Mouse (Mus musculus): ENCODE data around the gene Aipl1. TPM values are rescaled to one million over a fixed set of nuclear protein-coding genes. Genes with fewer than 3 reads are reported as not detected.

The Aipl1 gene
- 0.11 TPM in 2 replicates for polyA plus RNA-seq (2012; rRNA removed)
- polyA plus RNA-seq (2014; fragmentation: Nextera tagmentation; extraction: Ambion mirVana): 0.11 and 0.14 TPM in 2 replicates

GRCm38 (mm10) chr11:72037409-72037808 is at the start of gene Aipl1:
Gene Aipl1 (minus strand): TSS chr11:72037509.
- peaks cover 0 to 6% of the 10 kb centered on the region in 2 experiments; a peak in 2 of 4 replicates for H3K4me1 ChIP-seq (replicated peaks; ENCODE audit: control insufficient read depth in 2 of 2, insufficient read depth in 2 of 2, low read length in 1 of 2)
- no peak within 1 kb of the TSS for H3K4me3 ChIP-seq (ENCODE audit: insufficient read depth in 1 of 2, low read depth in 2 of 2, low read length in 2 of 2)
- H3K4me2 ChIP-seq (ENCODE audit: low read depth): no peak within 1 kb of the TSS
- no peaks in the 10 kb centered on the region for H3K36me3 ChIP-seq (replicated peaks; ENCODE audit: control insufficient read depth, insufficient read depth, low read depth)
- ATAC-seq (ENCODE audit: insufficient read depth) (no peak), DNase-seq (ENCODE audit: low read depth in 3 of 3, low spot score in 3 of 3) (no peak)
- H3K27me3 ChIP-seq (ENCODE audit: control insufficient read depth, insufficient read depth, low read length): no peaks in the 10 kb centered on the region
- 57% methylated on average over 4 of the region's 4 CpGs for WGBS (ENCODE audit: insufficient replicate concordance)
- TF ChIP-seq EP300 (IDR thresholded peaks at IDR 0.05; ENCODE audit: low read depth) (no peak), CTCF (IDR thresholded peaks at IDR 0.05; ENCODE audit: low read depth) (no peak)
- H3K9ac ChIP-seq (replicated peaks): no peak within 1 kb of the TSS
- H3K9me3 ChIP-seq (ENCODE audit: control insufficient read depth, low read length): no peaks in the 10 kb centered on the region
- H3K27ac ChIP-seq: no peak within 1 kb of the TSS

GRCm38 (mm10) chr11:72086251-72087046 is 49.1 kb upstream of the Aipl1 start:
- WGBS (ENCODE audit: insufficient replicate concordance): 40% methylated on average over 11 of the region's 11 CpGs
- TF ChIP-seq CTCF (IDR thresholded peaks at IDR 0.05; ENCODE audit: low read depth): no peak
- TF ChIP-seq EP300 (IDR thresholded peaks at IDR 0.05; ENCODE audit: low read depth): no peak
- DNase-seq (ENCODE audit: low read depth in 3 of 3, low spot score in 3 of 3): no peak

DNA sequence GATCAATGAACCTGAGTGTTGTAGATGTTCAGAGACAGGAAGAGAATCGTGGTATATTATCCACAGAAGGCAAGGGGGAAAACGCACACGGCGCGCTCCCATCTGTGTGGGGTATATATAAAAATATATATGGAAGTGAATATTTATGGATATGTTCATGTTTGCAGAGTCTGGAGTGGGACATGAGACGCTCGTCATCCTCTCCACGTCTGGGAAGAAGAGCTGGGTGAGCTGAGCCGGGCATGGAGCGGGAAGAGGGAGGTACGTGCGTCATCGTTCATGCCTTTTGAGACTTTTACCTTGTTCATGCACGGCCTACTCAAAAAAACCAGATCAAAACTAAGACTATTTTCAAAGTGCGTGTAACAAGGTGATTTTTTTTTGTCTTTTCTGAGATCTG is 47.0 kb upstream of the Aipl1 start:
- no peaks in the 10 kb centered on the region for H3K4me1 ChIP-seq (replicated peaks; ENCODE audit: control insufficient read depth in 2 of 2, insufficient read depth in 2 of 2, low read length in 1 of 2)
- no peaks in the 10 kb centered on the region for H3K36me3 ChIP-seq (replicated peaks; ENCODE audit: control insufficient read depth, insufficient read depth, low read depth)
- DNase-seq (ENCODE audit: low read depth in 3 of 3, low spot score in 3 of 3) (no peak), ATAC-seq (ENCODE audit: insufficient read depth) (no peak)
- no peaks in the 10 kb centered on the region for H3K9me3 ChIP-seq (ENCODE audit: control insufficient read depth, low read length)
- TF ChIP-seq CTCF (IDR thresholded peaks at IDR 0.05; ENCODE audit: low read depth) (no peak), EP300 (IDR thresholded peaks at IDR 0.05; ENCODE audit: low read depth) (no peak)
- no peak overlapping the region for H3K9ac ChIP-seq (replicated peaks)
- no peak overlapping the region for H3K4me3 ChIP-seq (ENCODE audit: insufficient read depth in 1 of 2, low read depth in 2 of 2, low read length in 2 of 2)
- no peak overlapping the region for H3K4me2 ChIP-seq (ENCODE audit: low read depth)
- 79% methylated on average over 15 of the region's 15 CpGs for WGBS (ENCODE audit: insufficient replicate concordance)
- no peak overlapping the region for H3K27ac ChIP-seq
- H3K27me3 ChIP-seq (ENCODE audit: control insufficient read depth, insufficient read depth, low read length): no peaks in the 10 kb centered on the region

More at GRCm38 (mm10) chr11:72086251-72087046, 49.1 kb upstream of the Aipl1 start:
- H3K27me3 ChIP-seq (ENCODE audit: control insufficient read depth, insufficient read depth, low read length): no peaks in the 10 kb centered on the region
- no peak overlapping the region for H3K27ac ChIP-seq
- H3K9me3 ChIP-seq (ENCODE audit: control insufficient read depth, low read length): no peaks in the 10 kb centered on the region
- ATAC-seq (ENCODE audit: insufficient read depth): no peak
- H3K36me3 ChIP-seq (replicated peaks; ENCODE audit: control insufficient read depth, insufficient read depth, low read depth): no peaks in the 10 kb centered on the region
- H3K4me3 ChIP-seq (ENCODE audit: insufficient read depth in 1 of 2, low read depth in 2 of 2, low read length in 2 of 2): no peak overlapping the region
- no peak overlapping the region for H3K9ac ChIP-seq (replicated peaks)
- H3K4me2 ChIP-seq (ENCODE audit: low read depth): no peak overlapping the region
- no peaks in the 10 kb centered on the region for H3K4me1 ChIP-seq (replicated peaks; ENCODE audit: control insufficient read depth in 2 of 2, insufficient read depth in 2 of 2, low read length in 1 of 2)

DNA sequence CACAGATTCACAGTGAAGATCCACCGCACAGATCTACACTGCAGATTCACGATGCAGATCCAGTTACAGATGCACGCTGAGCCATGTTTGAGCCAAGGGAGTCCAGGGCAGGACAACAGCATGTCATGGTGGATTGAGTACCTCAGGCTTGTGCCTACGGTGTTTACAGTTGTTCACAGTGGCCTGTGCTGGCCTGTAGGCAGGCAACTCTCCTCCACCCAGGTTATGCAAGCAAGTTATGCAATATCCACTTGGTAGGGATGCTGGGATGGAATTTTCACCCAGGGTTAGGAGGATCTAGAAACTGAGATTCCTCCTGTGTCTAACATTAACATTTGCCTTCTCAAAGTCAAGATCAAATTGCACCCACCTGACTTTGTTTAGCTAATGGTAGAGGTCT is 45.3 kb upstream of the Aipl1 start:
- H3K4me1 ChIP-seq (replicated peaks; ENCODE audit: control insufficient read depth in 2 of 2, insufficient read depth in 2 of 2, low read length in 1 of 2): no peaks in the 10 kb centered on the region
- no peak overlapping the region for H3K27ac ChIP-seq
- 68% methylated on average over 4 of the region's 4 CpGs for WGBS (ENCODE audit: insufficient replicate concordance)
- no peak for ATAC-seq (ENCODE audit: insufficient read depth)
- no peak overlapping the region for H3K4me2 ChIP-seq (ENCODE audit: low read depth)
- no peak overlapping the region for H3K9ac ChIP-seq (replicated peaks)
- no peak for DNase-seq (ENCODE audit: low read depth in 3 of 3, low spot score in 3 of 3)
- H3K9me3 ChIP-seq (ENCODE audit: control insufficient read depth, low read length): no peaks in the 10 kb centered on the region
- TF ChIP-seq EP300 (IDR thresholded peaks at IDR 0.05; ENCODE audit: low read depth) (no peak), CTCF (IDR thresholded peaks at IDR 0.05; ENCODE audit: low read depth) (no peak)
- no peaks in the 10 kb centered on the region for H3K27me3 ChIP-seq (ENCODE audit: control insufficient read depth, insufficient read depth, low read length)
- H3K4me3 ChIP-seq (ENCODE audit: insufficient read depth in 1 of 2, low read depth in 2 of 2, low read length in 2 of 2): no peak overlapping the region
- H3K36me3 ChIP-seq (replicated peaks; ENCODE audit: control insufficient read depth, insufficient read depth, low read depth): no peaks in the 10 kb centered on the region

DNA sequence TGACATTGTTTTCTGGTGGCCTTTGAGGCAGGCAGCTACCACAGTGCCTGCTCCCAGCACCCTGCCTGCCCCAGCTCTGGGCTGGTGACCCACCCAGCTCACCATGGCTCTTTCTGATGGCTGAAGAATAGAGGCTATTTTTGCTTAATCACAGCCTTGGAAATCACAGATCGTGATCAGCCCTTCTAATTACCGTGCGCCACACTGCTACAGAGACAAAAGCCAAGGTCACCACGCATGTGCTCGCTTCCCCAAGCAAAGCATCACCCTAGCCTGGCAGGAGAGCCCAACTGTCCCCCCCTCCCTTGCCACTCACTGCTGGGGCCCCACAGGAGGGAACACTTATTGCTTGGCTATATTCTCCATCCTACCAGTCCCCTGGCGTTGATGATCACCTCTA is 43.2 kb upstream of the Aipl1 start:
- Histone ChIP-seq H3K4me3 (ENCODE audit: insufficient read depth in 1 of 2, low read depth in 2 of 2, low read length in 2 of 2) (no peak overlapping the region), H3K4me1 (replicated peaks; ENCODE audit: control insufficient read depth in 2 of 2, insufficient read depth in 2 of 2, low read length in 1 of 2) (no peaks in the 10 kb centered on the region), H3K9ac (replicated peaks) (no peak overlapping the region), H3K4me2 (ENCODE audit: low read depth) (no peak overlapping the region), H3K27me3 (ENCODE audit: control insufficient read depth, insufficient read depth, low read length) (no peaks in the 10 kb centered on the region), H3K27ac (no peak overlapping the region), H3K9me3 (ENCODE audit: control insufficient read depth, low read length) (no peaks in the 10 kb centered on the region), H3K36me3 (replicated peaks; ENCODE audit: control insufficient read depth, insufficient read depth, low read depth) (no peaks in the 10 kb centered on the region)
- ATAC-seq (ENCODE audit: insufficient read depth) (no peak), DNase-seq (ENCODE audit: low read depth in 3 of 3, low spot score in 3 of 3) (no peak)
- TF ChIP-seq EP300 (IDR thresholded peaks at IDR 0.05; ENCODE audit: low read depth): no peak
- no peak for TF ChIP-seq CTCF (IDR thresholded peaks at IDR 0.05; ENCODE audit: low read depth)
- WGBS (ENCODE audit: insufficient replicate concordance): 60% methylated on average over 6 of the region's 6 CpGs
